Mouse (Mus musculus) limb, embryonic 12.5 days (tissue): ENCODE data around the gene Tanc1. TPM values are rescaled to one million over a fixed set of nuclear protein-coding genes. Genes with fewer than 3 reads are reported as not detected.

Experiments
- ATAC-seq: fragments of 200-750 bp; cut with Nextera tagmentation; 2 replicates; pipeline ENCODE4 v1.8.0; 2017; ENCODE audit warnings: low read depth, moderate TSS enrichment; ENCODE audit not compliant: insufficient number of reproducible peaks, insufficient read depth, low FRiP score, low TSS enrichment
- H3K27ac ChIP-seq: fragments of 300-500 bp; sonication (generic); 2 replicates; pipeline ENCODE4 v1.5.1; 2016; ENCODE audit warnings: mild to moderate bottlenecking, moderate library complexity
- H3K27me3 ChIP-seq: fragments of 300-500 bp; sonication (generic); 2 replicates; pipeline ENCODE4 v1.6.1; 2016; ENCODE audit warnings: mild to moderate bottlenecking, moderate library complexity
- H3K36me3 ChIP-seq: fragments of 300-500 bp; sonication (generic); 2 replicates; pipeline ENCODE4 v1.6.1; 2016; ENCODE audit warnings: mild to moderate bottlenecking, moderate library complexity
- H3K4me1 ChIP-seq: fragments of 300-500 bp; sonication (generic); replicated peaks from 2 replicates; pipeline ENCODE4 v1.6.1; 2016
- H3K4me2 ChIP-seq: fragments of 300-500 bp; sonication (generic); 2 replicates; pipeline ENCODE4 v1.6.1; 2016; ENCODE audit warnings: mild to moderate bottlenecking, moderate library complexity
- H3K4me3 ChIP-seq: fragments of 300-500 bp; sonication (generic); replicated peaks from 2 replicates; pipeline ENCODE4 v1.5.1; 2016; ENCODE audit warnings: mild to moderate bottlenecking
- H3K9ac ChIP-seq: fragments of 300-500 bp; sonication (generic); replicated peaks from 2 replicates; pipeline ENCODE4 v1.6.1; 2016; ENCODE audit warnings: mild to moderate bottlenecking, moderate library complexity
- H3K9me3 ChIP-seq: fragments of 300-500 bp; sonication (generic); 2 replicates; pipeline ENCODE4 v1.6.1; 2016; ENCODE audit warnings: mild to moderate bottlenecking, moderate library complexity
- WGBS: fragments of 180-500 bp; shearing (Covaris S2); methylation state at CpG from one replicate; pipeline ENCODE4 v1.1.7; 2016; 5-methylcytosine and 5-hydroxymethylcytosine counted together
- polyA plus RNA-seq: library from polyadenylated mRNA; unstranded; fragments of >200 nt; fragmentation: Nextera tagmentation; extraction: Ambion mirVana; gene quantifications from 2 replicates; pipeline ENCODE4 v1.2.1, GENCODE M21; 2016

The Tanc1 gene
- polyA plus RNA-seq, 1 experiment from 2014 or later: 70.6 TPM

GRCm38 (mm10) chr2:59742500-59743116, 130.8 kb downstream of the Tanc1 start:
- Histone ChIP-seq H3K27ac (peak overlapping the region; percentile 36; the same call in 1 of the 2 replicates), H3K4me2 (peak overlapping the region; percentile 2; the same call in 1 of the 2 replicates), H3K36me3 (no peaks in the 10 kb centered on the region), H3K4me3 (no peak overlapping the region), H3K9ac (no peak overlapping the region), H3K27me3 (no peaks in the 10 kb centered on the region), H3K4me1 (peaks cover 47% of the 10 kb centered on the region), H3K9me3 (no peaks in the 10 kb centered on the region)
- WGBS: 63% methylated on average over 12 of the region's 12 CpGs
- no peak for ATAC-seq

GRCm38 (mm10) chr2:59745428-59745827, 133.6 kb downstream of the Tanc1 start:
- 36% methylated on average over 6 of the region's 6 CpGs for WGBS
- Histone ChIP-seq H3K27ac (peak overlapping the region; percentile 35; the same call in 1 of the 2 replicates), H3K9ac (no peak overlapping the region), H3K9me3 (no peaks in the 10 kb centered on the region), H3K4me1 (peaks cover 52% of the 10 kb centered on the region), H3K4me3 (no peak overlapping the region), H3K36me3 (no peaks in the 10 kb centered on the region), H3K4me2 (no peak overlapping the region), H3K27me3 (no peaks in the 10 kb centered on the region)
- ATAC-seq: no peak

- Histone ChIP-seq H3K4me2 (no peak overlapping the region), H3K27ac (no peak overlapping the region), H3K27me3 (no peaks in the 10 kb centered on the region), H3K9ac (no peak overlapping the region), H3K4me3 (no peak overlapping the region), H3K9me3 (no peaks in the 10 kb centered on the region), H3K4me1 (peaks cover 58% of the 10 kb centered on the region), H3K36me3 (no peaks in the 10 kb centered on the region)
- ATAC-seq: no peak
- 88% methylated on average over 9 of the region's 9 CpGs for WGBS
These were observed 134.2 kb downstream of the Tanc1 start for GRCm38 (mm10) chr2:59746070-59746469.

- no peak overlapping the region for H3K4me3 ChIP-seq
- ATAC-seq: no peak
- H3K4me1 ChIP-seq: peaks cover 47% of the 10 kb centered on the region
- no peaks in the 10 kb centered on the region for H3K9me3 ChIP-seq
- H3K9ac ChIP-seq: no peak overlapping the region
- no peak overlapping the region for H3K4me2 ChIP-seq
- 91% methylated on average over 9 of the region's 9 CpGs for WGBS
- H3K27me3 ChIP-seq: no peaks in the 10 kb centered on the region
- H3K36me3 ChIP-seq: peaks cover 2% of the 10 kb centered on the region; the same call in 1 of the 2 replicates
- no peak overlapping the region for H3K27ac ChIP-seq
These were observed 135.9 kb downstream of the Tanc1 start for GRCm38 (mm10) chr2:59747757-59748156.

- no peak for ATAC-seq
These were observed 137.5 kb downstream of the Tanc1 start for GRCm38 (mm10) chr2:59749371-59749770.

GRCm38 (mm10) chr2:59751172-59751571, 139.3 kb downstream of the Tanc1 start:
- H3K27me3 ChIP-seq: no peaks in the 10 kb centered on the region
- H3K4me3 ChIP-seq: no peak overlapping the region
- H3K4me1 ChIP-seq: peaks cover 56% of the 10 kb centered on the region
- H3K27ac ChIP-seq: peak overlapping the region; percentile 45; the same call in 1 of the 2 replicates
- no peak overlapping the region for H3K9ac ChIP-seq
- ATAC-seq: no peak
- H3K9me3 ChIP-seq: no peaks in the 10 kb centered on the region
- WGBS: 90% methylated on average over 6 of the region's 6 CpGs
- no peak overlapping the region for H3K4me2 ChIP-seq
- H3K36me3 ChIP-seq: peaks cover 2% of the 10 kb centered on the region; the same call in 1 of the 2 replicates

More at GRCm38 (mm10) chr2:59749371-59749770, 137.5 kb downstream of the Tanc1 start:
- peaks cover 48% of the 10 kb centered on the region for H3K4me1 ChIP-seq
- H3K27ac ChIP-seq: no peak overlapping the region
- no peak overlapping the region for H3K4me2 ChIP-seq
- no peak overlapping the region for H3K4me3 ChIP-seq
- H3K9me3 ChIP-seq: no peaks in the 10 kb centered on the region
- no peak overlapping the region for H3K9ac ChIP-seq
- 46% methylated on average over 10 of the region's 10 CpGs for WGBS
- peaks cover 2% of the 10 kb centered on the region; the same call in 1 of the 2 replicates for H3K36me3 ChIP-seq
- no peaks in the 10 kb centered on the region for H3K27me3 ChIP-seq

- Histone ChIP-seq H3K27me3 (no peaks in the 10 kb centered on the region), H3K4me1 (peaks cover 61% of the 10 kb centered on the region), H3K4me3 (no peak overlapping the region), H3K27ac (0 out of 2 replicates have a peak overlapping the region, but pooled peaks have one; percentile 9), H3K9ac (no peak overlapping the region), H3K9me3 (no peaks in the 10 kb centered on the region), H3K36me3 (peaks cover 2% of the 10 kb centered on the region; the same call in 1 of the 2 replicates), H3K4me2 (no peak overlapping the region)
- ATAC-seq: no peak
- 70% methylated on average over 7 of the region's 7 CpGs for WGBS
These were observed 140.3 kb downstream of the Tanc1 start for GRCm38 (mm10) chr2:59752148-59752547.

- H3K9me3 ChIP-seq: no peaks in the 10 kb centered on the region
- no peak for ATAC-seq
- no peak overlapping the region for H3K4me2 ChIP-seq
- no peak overlapping the region for H3K4me3 ChIP-seq
- H3K27ac ChIP-seq: no peak overlapping the region
- H3K27me3 ChIP-seq: no peaks in the 10 kb centered on the region
- H3K9ac ChIP-seq: no peak overlapping the region
- 77% methylated on average over 5 of the region's 5 CpGs for WGBS
- H3K4me1 ChIP-seq: peaks cover 62% of the 10 kb centered on the region
- H3K36me3 ChIP-seq: peaks cover 2% of the 10 kb centered on the region; the same call in 1 of the 2 replicates
These were observed 140.9 kb downstream of the Tanc1 start for GRCm38 (mm10) chr2:59752766-59753165.

- H3K27ac ChIP-seq: peak overlapping the region; percentile 29; the same call in 1 of the 2 replicates
- no peak overlapping the region for H3K4me2 ChIP-seq
- ATAC-seq: no peak
- 0 out of 2 replicates have a peak, but pooled peaks cover 4% of the 10 kb centered on the region for H3K9me3 ChIP-seq
- H3K4me1 ChIP-seq: peaks cover 51% of the 10 kb centered on the region
- peaks cover 25% of the 10 kb centered on the region; the same call in 1 of the 2 replicates for H3K36me3 ChIP-seq
- H3K9ac ChIP-seq: 0 out of 2 replicates have a peak overlapping the region, but pooled peaks have one; percentile 8
- H3K27me3 ChIP-seq: no peaks in the 10 kb centered on the region
- WGBS: 64% methylated on average over 13 of the region's 13 CpGs
- H3K4me3 ChIP-seq: no peak overlapping the region
These were observed 144.4 kb downstream of the Tanc1 start for GRCm38 (mm10) chr2:59756137-59756753.

- 0 out of 2 replicates have a peak overlapping the region, but pooled peaks have one; percentile 29 for H3K27ac ChIP-seq
- no peak for ATAC-seq
- H3K9ac ChIP-seq: no peak overlapping the region
- 0 out of 2 replicates have a peak, but pooled peaks cover 4% of the 10 kb centered on the region for H3K9me3 ChIP-seq
- H3K4me3 ChIP-seq: no peak overlapping the region
- peaks cover 22% of the 10 kb centered on the region; the same call in 1 of the 2 replicates for H3K36me3 ChIP-seq
- no peaks in the 10 kb centered on the region for H3K27me3 ChIP-seq
- H3K4me1 ChIP-seq: peaks cover 49% of the 10 kb centered on the region
- H3K4me2 ChIP-seq: no peak overlapping the region
- WGBS: 78% methylated on average over 6 of the region's 6 CpGs
These were observed 145.2 kb downstream of the Tanc1 start for GRCm38 (mm10) chr2:59757015-59757414.

GRCm38 (mm10) chr2:59758139-59758918, 146.5 kb downstream of the Tanc1 start:
- no peak overlapping the region for H3K4me3 ChIP-seq
- H3K27me3 ChIP-seq: no peaks in the 10 kb centered on the region
- H3K36me3 ChIP-seq: peaks cover 28% of the 10 kb centered on the region; the same call in 1 of the 2 replicates
- 0 out of 2 replicates have a peak, but pooled peaks cover 4% of the 10 kb centered on the region for H3K9me3 ChIP-seq
- no peak for ATAC-seq
- H3K9ac ChIP-seq: no peak overlapping the region
- no peak overlapping the region for H3K4me2 ChIP-seq
- peak overlapping the region; percentile 12 for H3K27ac ChIP-seq
- WGBS: 43% methylated on average over 9 of the region's 9 CpGs
- peaks cover 49% of the 10 kb centered on the region for H3K4me1 ChIP-seq
